Mouse (Mus musculus) neutrophil, adult 59 days (primary cell): ENCODE results near the gene Mif4gd. TPM values are rescaled to one million over a fixed set of nuclear protein-coding genes. Genes with fewer than 3 reads are reported as not detected.

Source experiments
- total RNA-seq, 2 experiments: library from RNA; stranded (reverse); gene quantifications; 1 replicate in 1 of 2; 2 replicates in 1 of 2; pipeline ENCODE4 v1.2.4; 2023

Gene Mif4gd
- total RNA-seq: 10 to 100 TPM; 17.1 to 18.4 TPM

GRCm38 (mm10) chr11:115612410-115613137 is at the start of gene Mif4gd:
Gene Mif4gd (minus strand): TSS chr11:115612969.

GRCm38 (mm10) chr11:115627705-115628464 is 15.1 kb upstream of the Mif4gd start, which contains the start of gene Slc25a19:
Gene Slc25a19 (minus strand): TSS chr11:115628295.

DNA sequence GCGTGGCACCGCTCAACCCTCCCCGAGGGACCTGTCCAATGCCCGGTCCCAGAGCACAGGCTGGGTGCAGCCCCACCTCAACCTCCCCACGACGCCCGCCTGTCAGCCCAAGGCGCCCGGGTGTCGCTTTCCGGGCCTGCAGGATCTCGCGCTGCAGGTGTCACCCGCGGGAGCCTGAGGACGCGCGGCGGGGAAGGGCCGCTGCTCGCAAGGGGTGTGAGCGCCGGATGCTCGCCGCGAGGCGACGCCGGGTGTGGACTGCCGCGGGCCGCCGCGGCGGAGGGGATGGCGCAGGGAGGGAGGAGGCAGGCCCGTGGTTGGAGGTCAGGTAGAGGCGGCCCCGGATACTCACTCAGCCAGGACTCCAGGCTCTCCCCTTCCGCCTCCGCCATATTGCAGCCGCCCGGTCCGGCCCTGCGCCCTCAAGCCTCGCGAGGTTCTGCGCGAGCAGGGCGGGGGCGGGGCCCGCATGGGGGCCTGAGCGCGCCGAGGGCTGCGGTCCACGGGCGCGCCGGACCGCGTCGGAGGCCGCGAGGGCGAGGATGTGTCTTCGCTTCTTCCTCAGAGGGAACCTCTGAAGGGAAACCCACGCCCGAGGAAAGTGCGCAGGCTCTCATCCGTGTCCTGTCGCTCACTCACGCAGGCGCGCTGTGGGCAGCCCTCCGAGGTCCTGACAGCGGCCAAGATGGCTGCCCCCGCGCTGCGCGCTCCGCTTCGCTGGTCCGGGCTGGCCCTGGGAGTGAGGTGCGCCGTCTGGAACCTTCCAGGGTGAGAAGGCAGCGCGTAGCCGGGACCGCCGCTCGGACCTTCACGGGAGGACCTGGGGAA is 9.1 kb downstream of the Mif4gd start, which contains the start of the genes Mrps7 and Gga3:
Mrps7 (plus strand) TSS at position 450 of the 828 bp plus-strand sequence.
Gga3 (minus strand) TSS at position 576 of the 828 bp plus-strand sequence.

DNA sequence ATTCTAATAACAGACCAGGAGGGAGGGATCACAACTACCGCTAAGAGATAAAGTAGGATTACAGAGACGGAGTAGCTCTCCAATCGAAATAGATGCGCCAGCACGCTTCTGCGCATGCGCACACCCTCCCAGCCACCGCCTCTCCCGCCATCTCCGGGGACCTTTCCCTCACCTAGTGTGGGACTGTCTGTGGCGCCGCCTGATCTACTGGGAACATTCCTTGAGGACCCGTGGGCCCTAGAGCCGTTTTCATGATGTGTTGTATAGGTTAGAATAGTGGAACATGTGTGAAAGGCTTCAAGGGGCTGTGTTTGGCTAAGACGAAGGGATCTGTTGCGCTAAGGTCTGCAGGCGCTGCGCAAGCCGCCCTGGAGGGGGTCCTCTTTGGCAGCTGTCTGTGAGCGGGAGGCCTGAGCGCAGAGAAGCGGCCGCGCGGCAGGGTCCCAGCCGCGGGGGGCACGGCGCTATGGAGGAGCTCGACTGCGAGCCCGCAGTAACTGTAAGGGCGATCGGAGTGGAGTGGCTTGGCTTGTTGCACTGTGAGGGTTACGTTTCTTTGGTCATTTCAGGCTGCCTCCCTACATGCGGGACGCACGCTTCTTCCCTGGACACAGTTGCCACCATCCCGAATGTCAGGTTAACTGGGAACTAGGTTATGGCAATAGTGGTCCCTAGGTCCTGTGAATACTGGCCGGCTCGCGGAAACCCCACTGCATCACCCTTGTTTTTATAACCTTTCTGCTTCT is 48.5 kb downstream of the Mif4gd start, which contains the start of gene Nup85:
Nup85 (plus strand) TSS at position 371 of the 746 bp plus-strand sequence.

Other genes with a start within 250 kb of the Mif4gd start
- 1 to 10 TPM in 1 of 2 experiments, under 1 TPM in 1; 0.93 to 1.7 TPM for gene Hid1, start 245.2 kb downstream of the Mif4gd start, total RNA-seq
- gene Cdr2l, start 231.1 kb downstream of the Mif4gd start, total RNA-seq: under 1 TPM; 0.20 to 0.22 TPM
- gene Mrpl58, start 209.2 kb downstream of the Mif4gd start, total RNA-seq: 10 to 100 TPM; 40.2 to 43.7 TPM
- 100 to 1,000 TPM; 199 to 220 TPM for gene Atp5h, start 193.0 kb downstream of the Mif4gd start, total RNA-seq
- 10 to 100 TPM; 20.5 to 24.6 TPM for gene Kctd2, start 192.8 kb downstream of the Mif4gd start, total RNA-seq
- not detected for gene Trim80, start 172.4 kb downstream of the Mif4gd start, total RNA-seq
- under 1 TPM in 1 of 2 experiments, not detected in 1; 0.16 TPM for gene Slc16a5, start 150.5 kb downstream of the Mif4gd start, total RNA-seq
- gene Armc7, start 137.3 kb downstream of the Mif4gd start, total RNA-seq: 10 to 100 TPM; 52.6 to 58.6 TPM
- 10 to 100 TPM; 45.1 to 57.4 TPM for gene Nt5c, start 121.1 kb downstream of the Mif4gd start, total RNA-seq
- gene Jpt1, start 98.6 kb downstream of the Mif4gd start, total RNA-seq: 100 to 1,000 TPM; 129 to 152 TPM
- 100 to 1,000 TPM; 158 to 172 TPM for gene Sumo2, start 76.7 kb downstream of the Mif4gd start, total RNA-seq
- 10 to 100 TPM; 40.0 to 40.7 TPM for gene Nup85, start 48.5 kb downstream of the Mif4gd start, total RNA-seq
- 10 to 100 TPM; 10.7 to 20.3 TPM for gene Mrps7, start 9.0 kb downstream of the Mif4gd start, total RNA-seq
- gene Gga3, start 8.9 kb downstream of the Mif4gd start, total RNA-seq: 10 to 100 TPM; 57.5 to 58.2 TPM
- 10 to 100 TPM; 11.3 to 11.8 TPM for gene Slc25a19, start 15.3 kb upstream of the Mif4gd start, total RNA-seq
- gene Grb2, start 95.6 kb upstream of the Mif4gd start, total RNA-seq: 100 to 1,000 TPM; 208 to 230 TPM
- gene Tmem94, start 152.5 kb upstream of the Mif4gd start, total RNA-seq: 10 to 100 TPM; 38.7 to 47.7 TPM
- gene Caskin2, start 200.7 kb upstream of the Mif4gd start, total RNA-seq: 1 to 10 TPM; 1.1 to 1.8 TPM
- gene Tsen54, start 201.8 kb upstream of the Mif4gd start, total RNA-seq: 1 to 10 TPM; 3.2 to 5.4 TPM
- gene Llgl2, start 211.1 kb upstream of the Mif4gd start, total RNA-seq: 1 to 10 TPM; 4.6 to 5.2 TPM
- 1 to 10 TPM; 1.2 to 1.8 TPM for gene Myo15b, start 245.4 kb upstream of the Mif4gd start, total RNA-seq